Mouse (Mus musculus) olfactory bulb, adult 2 months (tissue): Measurements from ENCODE around the gene Ppp6r2.

Experiments
- CTCF ChIP-seq: fragments of 200-500 bp; IDR thresholded peaks from 2 replicates; pipeline ENCODE4 v1.5.1; 2012; ENCODE audit warnings: low read depth, mild to moderate bottlenecking, low read length, moderate library complexity; ENCODE audit not compliant: insufficient read depth
- POLR2A ChIP-seq: fragments of 200-500 bp; IDR thresholded peaks from 2 replicates; pipeline ENCODE4 v1.6.1; 2012; ENCODE audit warnings: mild to moderate bottlenecking, low read depth, low read length, moderate library complexity; ENCODE audit not compliant: insufficient read depth

DNA sequence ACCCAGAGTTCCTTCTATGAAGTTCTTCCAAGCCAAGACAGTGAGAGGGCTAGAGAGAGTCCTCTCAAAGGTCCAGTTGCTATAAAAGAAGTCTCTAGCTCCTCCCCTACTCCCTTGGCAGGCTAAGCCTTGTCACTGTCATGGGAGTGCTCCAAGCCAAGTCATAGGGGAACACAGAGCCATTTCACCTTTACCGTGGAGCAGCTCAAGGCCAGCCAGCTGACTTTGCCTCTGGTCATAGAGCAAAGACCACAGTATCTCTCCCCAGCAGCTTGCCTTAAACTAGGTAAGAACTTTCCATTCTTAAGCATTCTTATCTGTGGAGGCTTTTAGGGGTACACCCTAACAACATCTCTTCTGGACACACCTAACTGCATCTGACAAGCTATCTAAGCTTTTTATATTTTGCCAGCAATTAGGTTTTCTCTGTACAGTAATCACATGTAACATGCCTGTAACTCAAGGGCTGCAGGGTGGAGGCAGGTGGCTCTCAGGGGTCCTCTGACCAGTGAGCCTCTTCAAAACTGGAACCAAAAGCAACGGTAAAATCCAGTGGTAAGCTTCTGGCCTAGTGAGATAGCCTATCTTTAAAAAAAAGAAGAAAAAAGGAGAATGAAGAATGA, 4.4 kb downstream of the Ppp6r2 start:
- no peak for TF ChIP-seq POLR2A
- TF ChIP-seq CTCF = no peak
